Mouse (Mus musculus) left cerebral cortex, postnatal 36 days (tissue): ENCODE data around the gene Olfr963. TPM values are rescaled to one million over a fixed set of nuclear protein-coding genes. Genes with fewer than 3 reads are reported as not detected.
"Not testable (repeated sequence)": the region's sequence is repeated elsewhere in the genome, so short reads cannot be mapped to it uniquely, and the experiment has no call there.

Experiments
- DNase-seq, 2 experiments: peaks; one replicate each; pipeline ENCODE4 v3.0.0; 2021 to 2022; ENCODE audit warnings: low spot score in 2 of 2, mixed read lengths in 1 of 2
- intact Hi-C: fragments of 180-260 bp; cut with DNase I; formaldehyde crosslinking; loops from one replicate; pipeline ENCODE4 v1.15.1; 2025
- total RNA-seq, 2 experiments: library from RNA; stranded (reverse); gene quantifications; 2 replicates each; pipeline ENCODE4 v1.2.3; 2021

The Olfr963 gene
- total RNA-seq: not detected

GRCm38 (mm10) chr9:39666905-39667304 lies at the start of gene Olfr963:
Gene Olfr963, plus strand, starts transcription at chr9:39667205.
- DNase-seq: no peak
- intact Hi-C loops: no loop called here

- intact Hi-C loops: no loop called here
- DNase-seq: no peak
Measured at GRCm38 (mm10) chr9:39621073-39621472, 45.9 kb upstream of the Olfr963 start, which contains the start of gene Olfr960. Gene Olfr960, plus strand, starts transcription at chr9:39621373.

- intact Hi-C loops: no loop called here
- no peak for DNase-seq
Measured at GRCm38 (mm10) chr9:39623783-39624182, 43.2 kb upstream of the Olfr963 start.

GRCm38 (mm10) chr9:39624711-39625110 lies 42.3 kb upstream of the Olfr963 start:
- intact Hi-C loops: no loop called here
- no peak for DNase-seq

GRCm38 (mm10) chr9:39629069-39629468 lies 37.9 kb upstream of the Olfr963 start:
- intact Hi-C loops: no loop called here
- DNase-seq: no peak

- intact Hi-C loops: no loop called here
- DNase-seq: no peak
Measured at GRCm38 (mm10) chr9:39633913-39634594, 33.0 kb upstream of the Olfr963 start.

GRCm38 (mm10) chr9:39644785-39645184 lies 22.2 kb upstream of the Olfr963 start, which contains the start of gene Olfr961:
Gene Olfr961, plus strand, starts transcription at chr9:39645085.
- no peak for DNase-seq
- intact Hi-C loops: no loop called here

GRCm38 (mm10) chr9:39647382-39647781 lies 19.6 kb upstream of the Olfr963 start:
- intact Hi-C loops: no loop called here
- DNase-seq: no peak

GRCm38 (mm10) chr9:39654756-39655396 lies 12.1 kb upstream of the Olfr963 start:
- intact Hi-C loops: no loop called here
- no peak for DNase-seq

- intact Hi-C loops: no loop called here
- DNase-seq: no peak
Measured at GRCm38 (mm10) chr9:39669723-39670122, 2.7 kb downstream of the Olfr963 start.

- DNase-seq: no peak
- intact Hi-C loops: no loop called here
Measured at GRCm38 (mm10) chr9:39674820-39675219, 7.8 kb downstream of the Olfr963 start.

GRCm38 (mm10) chr9:39678557-39678956 lies 11.6 kb downstream of the Olfr963 start:
- intact Hi-C loops: no loop called here

GRCm38 (mm10) chr9:39679280-39679679 lies 12.3 kb downstream of the Olfr963 start:
- no peak for DNase-seq
- intact Hi-C loops: no loop called here

More at GRCm38 (mm10) chr9:39678557-39678956, 11.6 kb downstream of the Olfr963 start:
- no peak for DNase-seq

- DNase-seq, intact Hi-C loops: not testable (repeated sequence)
Measured at GRCm38 (mm10) chr9:39701123-39701522, 34.1 kb downstream of the Olfr963 start.

GRCm38 (mm10) chr9:39707017-39707416 lies 40.0 kb downstream of the Olfr963 start, which contains the start of gene Olfr149:
Gene Olfr149, minus strand, starts transcription at chr9:39707117.
- DNase-seq: no peak
- intact Hi-C loops: no loop called here

GRCm38 (mm10) chr9:39708958-39709357 lies 42.0 kb downstream of the Olfr963 start:
- no peak for DNase-seq
- intact Hi-C loops: no loop called here

- intact Hi-C loops: no loop called here
- DNase-seq: no peak
Measured at GRCm38 (mm10) chr9:39711053-39711452, 44.0 kb downstream of the Olfr963 start, which contains the start of gene Olfr965. Gene Olfr965, plus strand, starts transcription at chr9:39711353.
